Mouse (Mus musculus) kidney, postnatal 25 days (tissue): ENCODE measurements around the gene Nkain1.
A peak's percentile ranks its signal among the peaks of the same experiment; 100 is the strongest.

Experiments used
- DNase-seq, 2 experiments: peaks; one replicate each; pipeline ENCODE4 v3.0.0; 2021; ENCODE audit warnings: mixed read lengths in 2 of 2

Nkain1 gene

DNA sequence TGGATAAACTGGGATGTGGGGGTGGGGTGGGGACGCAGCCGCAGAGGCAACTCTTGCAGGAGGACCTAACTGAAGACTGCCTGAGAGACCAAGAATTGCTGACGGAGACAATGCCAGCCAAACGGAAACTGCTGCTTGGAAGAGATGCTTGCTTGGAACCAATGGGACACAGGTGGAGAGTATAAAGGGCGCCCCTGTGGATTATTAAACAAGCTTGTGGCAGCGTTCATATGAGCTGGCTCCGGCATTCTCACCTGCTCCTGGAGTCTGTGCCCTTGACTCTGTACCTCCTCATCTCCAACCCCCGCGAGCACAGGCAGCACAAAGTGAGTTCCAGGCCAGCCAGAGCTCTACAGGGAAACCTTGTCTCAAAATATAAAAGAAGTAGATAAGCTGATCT lies 23.5 kb downstream of the Nkain1 start:
- DNase-seq: peak; percentile 72 to 90

DNA sequence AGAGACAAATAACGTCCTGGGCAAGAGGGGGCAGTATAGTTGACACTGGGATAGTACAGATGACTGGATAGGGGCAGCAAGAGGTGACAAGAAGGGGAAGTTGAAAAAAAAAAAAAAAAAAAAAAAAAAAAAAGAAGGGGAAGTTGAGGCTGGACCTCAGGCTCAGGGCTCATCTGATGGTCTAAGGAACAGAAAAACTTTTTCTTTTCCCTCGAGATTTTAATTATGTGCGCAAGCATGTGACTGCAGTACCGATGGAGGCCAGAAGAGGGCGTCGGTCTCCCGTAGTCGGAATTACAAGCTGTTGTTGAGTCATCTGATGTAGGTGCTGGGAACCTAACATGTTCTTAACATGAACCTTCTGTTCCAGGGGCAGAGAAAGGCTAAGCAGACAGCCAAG lies 24.8 kb downstream of the Nkain1 start:
- DNase-seq: no peak

- no peak for DNase-seq
These were observed 27.0 kb downstream of the Nkain1 start for GRCm38 (mm10) chr4:130546798-130547562.

GRCm38 (mm10) chr4:130544392-130544791 lies 29.6 kb downstream of the Nkain1 start:
- no peak for DNase-seq

GRCm38 (mm10) chr4:130543121-130543520 lies 30.9 kb downstream of the Nkain1 start:
- DNase-seq: no peak

GRCm38 (mm10) chr4:130540831-130541230 lies 33.1 kb downstream of the Nkain1 start:
- no peak for DNase-seq

- DNase-seq: no peak
These were observed 34.3 kb downstream of the Nkain1 start for GRCm38 (mm10) chr4:130539706-130540105.

DNA sequence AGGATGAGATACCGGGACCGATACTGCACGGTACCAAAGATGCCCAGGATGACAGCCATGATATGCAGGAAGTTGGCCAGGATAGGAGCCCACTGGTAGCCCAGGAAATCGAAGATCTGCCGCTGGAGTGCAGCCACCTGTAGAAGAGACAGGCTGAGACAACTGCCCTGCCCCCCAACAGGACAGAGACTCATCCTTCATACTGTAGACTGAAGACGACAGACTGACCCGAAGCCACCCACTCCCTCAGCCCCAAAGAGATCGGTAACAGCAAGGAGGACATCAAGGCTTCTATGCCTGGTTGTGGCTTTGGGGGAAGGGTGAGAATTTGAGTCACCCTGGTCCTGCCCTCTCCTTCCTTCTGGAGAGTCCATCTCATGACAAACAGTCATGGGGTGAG lies 34.9 kb downstream of the Nkain1 start:
- no peak for DNase-seq

DNA sequence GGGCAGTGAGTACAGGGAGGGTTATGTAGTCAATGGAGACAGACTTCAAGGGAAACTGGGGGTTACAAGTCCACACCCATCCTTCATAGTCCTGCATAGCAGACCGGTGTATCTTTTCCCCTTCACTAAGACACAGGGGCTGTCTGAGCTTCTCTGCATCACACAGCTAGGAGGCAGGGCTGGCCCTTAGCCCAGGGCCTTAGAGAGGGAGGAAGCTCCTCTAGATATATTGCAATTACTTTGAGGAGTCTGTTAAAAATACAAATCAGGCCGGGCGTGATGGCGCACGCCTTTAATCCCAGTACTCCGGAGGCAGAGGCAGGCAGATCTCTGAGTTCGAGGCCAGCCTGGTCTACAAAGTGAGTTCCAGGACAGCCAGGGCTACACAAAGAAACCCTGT lies 36.6 kb downstream of the Nkain1 start:
- DNase-seq: no peak

DNA sequence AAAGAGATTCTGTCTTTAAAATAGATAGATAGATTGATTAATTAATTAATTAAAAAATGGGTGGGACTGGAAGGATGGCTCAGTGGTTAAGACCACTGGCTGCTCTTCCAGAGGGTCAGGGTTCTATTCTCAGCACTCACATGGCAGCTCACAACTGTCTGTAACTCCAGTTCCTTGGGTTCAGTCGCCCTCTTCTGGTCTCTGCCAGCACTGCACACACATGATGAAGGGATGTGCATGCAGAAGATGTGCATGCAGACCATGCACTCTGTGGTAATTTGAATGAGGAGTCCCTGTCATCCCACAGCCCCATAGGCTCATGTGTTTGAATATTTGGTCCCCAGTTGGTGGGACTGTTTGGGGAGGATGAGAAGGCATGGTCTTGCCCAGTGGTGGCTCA lies 38.2 kb downstream of the Nkain1 start:
- DNase-seq: no peak

GRCm38 (mm10) chr4:130533975-130534374 lies 40.0 kb downstream of the Nkain1 start:
- DNase-seq: peak; percentile 78 to 91

- no peak for DNase-seq
These were observed 41.6 kb downstream of the Nkain1 start for GRCm38 (mm10) chr4:130532347-130532746.

GRCm38 (mm10) chr4:130531645-130532280 lies 42.2 kb downstream of the Nkain1 start:
- DNase-seq: peak; percentile 83 to 88

- no peak for DNase-seq
These were observed 46.2 kb downstream of the Nkain1 start for GRCm38 (mm10) chr4:130527804-130528203.

DNA sequence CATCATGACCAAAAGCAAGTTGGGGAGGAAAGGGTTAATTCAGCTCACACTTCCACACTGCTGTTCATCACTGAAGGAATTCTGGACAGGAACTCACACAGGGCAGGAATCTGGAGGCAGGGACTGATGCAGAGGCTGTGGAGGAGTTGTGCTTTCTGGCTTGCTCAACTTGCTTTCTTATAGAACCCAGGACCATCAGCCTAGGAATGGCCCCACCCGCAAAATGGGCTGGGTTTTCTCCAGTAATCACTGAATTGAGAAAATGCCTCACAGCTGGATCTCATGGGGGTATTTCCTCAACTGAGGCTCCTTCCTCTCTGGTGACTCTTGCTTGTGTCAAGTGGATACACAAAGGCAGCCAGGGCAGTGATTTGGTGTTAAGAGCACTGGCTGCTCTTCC lies 48.9 kb downstream of the Nkain1 start:
- no peak for DNase-seq

GRCm38 (mm10) chr4:130521466-130521865 lies 52.5 kb downstream of the Nkain1 start:
- DNase-seq: no peak

DNA sequence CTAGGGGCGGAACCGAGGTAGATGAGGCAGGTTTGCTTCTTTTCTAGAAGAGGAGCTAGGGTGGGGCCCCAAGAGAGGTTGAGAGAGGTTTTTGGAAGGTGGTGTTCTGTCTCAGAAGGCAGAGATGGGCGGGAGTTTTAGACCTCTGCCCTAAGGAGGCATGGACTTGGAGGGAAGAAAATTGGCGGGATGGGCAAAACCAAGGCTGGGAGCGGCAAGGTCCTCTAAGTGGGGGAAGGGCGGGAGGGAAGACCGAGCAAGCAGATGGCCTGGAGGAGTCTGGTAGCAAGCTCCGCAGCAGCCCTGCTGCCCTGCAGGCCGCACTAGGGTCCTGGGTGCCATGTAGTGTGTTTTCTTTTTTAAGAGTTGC lies 53.5 kb downstream of the Nkain1 start:
- DNase-seq: no peak

DNA sequence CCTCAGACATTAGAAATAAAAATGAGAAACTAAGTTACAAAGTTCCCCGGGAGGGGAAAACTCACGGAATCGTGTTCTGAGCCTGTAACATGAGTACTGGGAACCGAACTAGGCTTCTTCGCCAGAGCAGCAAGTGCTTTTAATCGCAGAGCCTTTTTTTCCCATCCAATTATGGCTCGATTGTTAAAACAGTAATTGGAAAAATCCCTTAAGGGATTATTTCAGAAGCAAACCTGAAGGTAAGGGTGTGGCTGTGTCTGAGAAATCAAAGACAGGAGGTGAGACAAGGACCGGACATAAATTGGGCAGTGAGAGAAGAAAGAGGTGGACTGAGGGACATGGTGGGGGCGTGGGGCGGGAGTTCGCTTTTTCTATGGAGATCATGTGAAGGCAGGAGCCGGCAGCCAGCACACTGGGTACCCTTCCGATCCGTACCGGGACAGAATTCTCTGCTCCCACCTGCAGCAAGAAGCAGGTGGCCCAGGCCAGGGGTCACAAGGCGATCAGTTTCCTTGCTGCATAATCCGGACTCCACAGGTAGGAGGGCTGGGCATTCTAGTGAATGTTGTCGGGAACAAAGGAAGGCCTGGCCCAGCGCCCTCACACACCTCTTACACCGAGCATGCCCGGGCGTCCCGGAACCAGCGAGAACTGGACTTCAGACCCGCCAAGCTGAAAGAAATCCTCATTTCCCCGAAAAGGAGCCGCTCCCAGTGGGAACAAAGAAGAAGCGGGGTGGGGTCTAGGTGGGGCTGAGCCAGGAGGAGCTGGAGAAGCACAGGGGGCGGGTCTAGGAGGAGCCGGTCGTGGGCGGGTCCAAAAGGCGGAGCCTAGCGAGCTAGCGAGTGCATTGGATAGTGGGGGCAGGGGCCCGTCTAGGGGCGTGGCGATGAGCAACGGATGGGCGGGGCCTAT lies 54.1 kb downstream of the Nkain1 start:
- peak; percentile 99 for DNase-seq

DNA sequence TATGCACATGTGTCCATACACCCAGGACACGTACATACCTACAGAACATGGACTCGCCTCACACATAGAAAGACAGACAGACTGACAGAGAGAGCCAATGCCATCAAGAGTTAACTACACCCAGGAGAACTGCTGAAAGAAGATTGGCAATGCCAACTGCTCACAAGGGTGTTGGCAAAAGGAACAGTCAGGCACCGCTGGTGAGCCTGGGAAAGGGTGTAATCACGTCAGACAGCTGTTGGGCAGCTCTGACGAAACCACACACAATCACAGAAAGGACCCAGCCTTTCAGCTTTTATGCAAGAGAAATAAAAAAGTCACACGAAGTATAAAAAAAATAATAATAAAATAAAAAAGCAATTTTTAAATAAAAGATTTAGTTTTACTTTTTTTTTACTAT lies 57.5 kb downstream of the Nkain1 start:
- no peak for DNase-seq
